In genomic region chr2:38906097-38906496, GRCm38 (mm10) we compare ENCODE assay signal across 14 mouse cellular contexts. TPM values are rescaled to one million over a fixed set of nuclear protein-coding genes. Genes with fewer than 3 reads are reported as not detected.
DNase-seq lines count a peak whose midpoint lies in the region; ATAC-seq and TF ChIP-seq lines count a peak whose summit lies in the region.
"Had no signal": no experiment of that assay in that cellular context is flagged by ENCODE, and none has a peak within 500 bp of the region (broad histone marks: within the 10 kb centered on the region; RNA-seq: fewer than 3 reads in every experiment).

No protein-coding gene starts in this region.

- WGBS in heart, postnatal 0 days: 44% methylated on average over 5 of the region's 5 CpGs
- WGBS in heart, embryonic 12.5 days: 53% methylated on average over 5 of the region's 5 CpGs
- 14% methylated on average over 5 of the region's 5 CpGs for WGBS in cerebellum, adult 2 months

- no peaks in the 10 kb centered on the region for H3K36me3 ChIP-seq in heart, postnatal 0 days (replicated peaks; ENCODE audit: control insufficient read depth, insufficient read depth, low read length)
- peaks cover 3% of the 10 kb centered on the region; the same call in 1 of the 2 replicates for H3K36me3 ChIP-seq in heart, embryonic 12.5 days
- H3K36me3 ChIP-seq: lung, embryonic 15.5 days had no signal

- H3K27ac ChIP-seq in heart, postnatal 0 days (ENCODE audit: low read depth): no peak overlapping the region
- no peak overlapping the region for H3K27ac ChIP-seq in heart, embryonic 12.5 days (ENCODE audit: poor library complexity, severe bottlenecking)
- H3K27ac ChIP-seq in gastrocnemius, adult 2 months: peak overlapping the region; percentile 65
- no peak overlapping the region for H3K27ac ChIP-seq in cerebellum, adult 2 months (ENCODE audit: insufficient read depth, low read length)
- H3K27ac ChIP-seq: limb, embryonic 10.5 days; lung, embryonic 15.5 days had no signal

- ATAC-seq in heart, postnatal 0 days (ENCODE audit: insufficient read depth, low read depth): 0 out of 2 replicates have a peak, but pooled peaks have one; percentile 24
- no peak for ATAC-seq in heart, embryonic 12.5 days (ENCODE audit: insufficient number of reproducible peaks, low FRiP score)
- no peak for ATAC-seq in erythroid progenitor cell, adult 5-6 weeks (replicated peaks; ENCODE audit: low FRiP score, poor library complexity, severe bottlenecking)

- no peak for DNase-seq in heart, postnatal 0 days (ENCODE audit: low spot score)
- DNase-seq in adrenal gland, postnatal 14 days: peak; percentile 45
- DNase-seq in gastrocnemius, adult 2 months: peak; percentile 80
- DNase-seq in left cerebral cortex, postnatal 14 days (ENCODE audit: low spot score in 2 of 2): peak; percentile 25 to 62
- DNase-seq in embryo, embryonic 11 days: no peak
- DNase-seq in cerebellum, adult 2 months: no peak
- DNase-seq: cerebellum, adult 8-10 months; kidney, adult 11 months; thymus, postnatal 25 days had no signal

- no peak for TF ChIP-seq POLR2A in cerebellum, adult 2 months (IDR thresholded peaks at IDR 0.05; ENCODE audit: borderline replicate concordance, insufficient read depth, low read length)

- no peak overlapping the region for H3K4me2 ChIP-seq in heart, postnatal 0 days (ENCODE audit: low read depth, low read length)
- H3K4me2 ChIP-seq in heart, embryonic 12.5 days: no peak overlapping the region
- H3K4me2 ChIP-seq: lung, embryonic 15.5 days had no signal

- no peaks in the 10 kb centered on the region for H3K27me3 ChIP-seq in heart, postnatal 0 days (ENCODE audit: control insufficient read depth, insufficient read depth, low read length)
- no peaks in the 10 kb centered on the region for H3K27me3 ChIP-seq in heart, embryonic 12.5 days (replicated peaks)
- no peaks in the 10 kb centered on the region for H3K27me3 ChIP-seq in cerebellum, adult 2 months (ENCODE audit: control insufficient read depth, insufficient read depth, low read length)
- H3K27me3 ChIP-seq: CH12.LX; lung, embryonic 15.5 days had no signal

- H3K4me1 ChIP-seq in heart, postnatal 0 days (ENCODE audit: control insufficient read depth, insufficient read depth): no peaks in the 10 kb centered on the region
- H3K4me1 ChIP-seq in heart, embryonic 12.5 days (replicated peaks): no peaks in the 10 kb centered on the region
- H3K4me1 ChIP-seq in cerebellum, adult 2 months (ENCODE audit: control insufficient read depth, insufficient read depth, low read length): no peaks in the 10 kb centered on the region
- H3K4me1 ChIP-seq: lung, embryonic 15.5 days had no signal

- no peaks in the 10 kb centered on the region for H3K9me3 ChIP-seq in heart, postnatal 0 days (replicated peaks; ENCODE audit: control insufficient read depth, low read length)
- no peaks in the 10 kb centered on the region for H3K9me3 ChIP-seq in heart, embryonic 12.5 days (replicated peaks)
- H3K9me3 ChIP-seq: limb, embryonic 10.5 days; lung, embryonic 15.5 days had no signal

- TF ChIP-seq EP300 in heart, postnatal 0 days (IDR thresholded peaks at IDR 0.05; ENCODE audit: low read depth): no peak

- no peak for TF ChIP-seq CTCF in heart, postnatal 0 days (IDR thresholded peaks at IDR 0.05; ENCODE audit: low read depth)
- TF ChIP-seq CTCF in gastrocnemius, adult 2 months (IDR thresholded peaks at IDR 0.05): no peak
- no peak for TF ChIP-seq CTCF in cerebellum, adult 2 months (IDR thresholded peaks at IDR 0.05; ENCODE audit: borderline replicate concordance, insufficient read depth, low read depth, low read length)

- no peak overlapping the region for H3K9ac ChIP-seq in heart, postnatal 0 days (replicated peaks; ENCODE audit: low read depth, low read length)
- no peak overlapping the region for H3K9ac ChIP-seq in heart, embryonic 12.5 days
- H3K9ac ChIP-seq: lung, embryonic 15.5 days had no signal

- intact Hi-C loops in gastrocnemius, adult 2 months (cut with DNase I): no loop called here
- intact Hi-C loops in left cerebral cortex, postnatal 14 days (cut with DNase I): no loop called here

- H3K4me3 ChIP-seq in heart, postnatal 0 days (ENCODE audit: low read depth, low read length): no peak overlapping the region
- H3K4me3 ChIP-seq in heart, embryonic 12.5 days: no peak overlapping the region
- no peak overlapping the region; the same call in none of the 2 replicates for H3K4me3 ChIP-seq in gastrocnemius, adult 2 months
- H3K4me3 ChIP-seq in cerebellum, adult 2 months (replicated peaks; ENCODE audit: insufficient read depth, low read depth, low read length): no peak overlapping the region
- H3K4me3 ChIP-seq: limb, embryonic 10.5 days; lung, embryonic 15.5 days had no signal

RNA-seq across cellular contexts. Expression of gene Nr6a1, which starts 21.4 kb away (rescaled TPM):
- 0.99 and 8.7 TPM in 2 replicates for total RNA-seq in heart, postnatal 0 days (2014; rRNA removed; ENCODE audit: low replicate concordance)
- polyA plus RNA-seq in heart, postnatal 0 days (2015; fragmentation: Nextera tagmentation; extraction: Ambion mirVana): 0.21 and 0.31 TPM in 2 replicates
- polyA plus RNA-seq in heart, embryonic 12.5 days (2016; fragmentation: Nextera tagmentation; extraction: Ambion mirVana): 1.2 and 1.3 TPM in 2 replicates
- 4.5 and 7.7 TPM in 2 replicates for total RNA-seq in adrenal gland, postnatal 14 days (2021)
- 1 to 10 TPM; 3.4 to 4.8 TPM for total RNA-seq in gastrocnemius, adult 2 months (2021)
- total RNA-seq in left cerebral cortex, postnatal 14 days (2021): 1 to 10 TPM; 4.7 to 6.2 TPM
- total RNA-seq in erythroid progenitor cell, adult 5-6 weeks (2015; ENCODE audit: low replicate concordance): 0.84 TPM in 1 of 2 replicates, not detected in the other
- total RNA-seq in erythroid progenitor cell, adult 5-6 weeks (2017; ENCODE audit: low replicate concordance): 0.13 TPM in 1 of 2 replicates, not detected in the other
- polyA plus RNA-seq in cerebellum, adult 2 months (2012; rRNA removed): 5.2 and 6.7 TPM in 2 replicates

RNA-seq across cellular contexts. Expression of gene Olfml2a, which starts 25.7 kb away (rescaled TPM):
- 12.7 and 19.5 TPM in 2 replicates for total RNA-seq in heart, postnatal 0 days (2014; rRNA removed; ENCODE audit: low replicate concordance)
- polyA plus RNA-seq in heart, postnatal 0 days (2015; fragmentation: Nextera tagmentation; extraction: Ambion mirVana): 3.3 and 3.4 TPM in 2 replicates
- 6.8 and 8.4 TPM in 2 replicates for polyA plus RNA-seq in heart, embryonic 12.5 days (2016; fragmentation: Nextera tagmentation; extraction: Ambion mirVana)
- total RNA-seq in adrenal gland, postnatal 14 days (2021): 13.5 and 17.8 TPM in 2 replicates
- 1 to 10 TPM; 4.2 to 6.6 TPM for total RNA-seq in gastrocnemius, adult 2 months (2021)
- total RNA-seq in left cerebral cortex, postnatal 14 days (2021): 1 to 10 TPM; 3.5 to 4.0 TPM
- total RNA-seq in erythroid progenitor cell, adult 5-6 weeks (2015; ENCODE audit: low replicate concordance): 1.8 TPM in 1 of 2 replicates, not detected in the other
- not detected in 2 replicates for total RNA-seq in erythroid progenitor cell, adult 5-6 weeks (2017; ENCODE audit: low replicate concordance)
- 0.95 and 1.3 TPM in 2 replicates for polyA plus RNA-seq in cerebellum, adult 2 months (2012; rRNA removed)

Comparison
In these comparisons a context has a peak if more than half of its experiments do, and no peak if none do; other contexts are left out.
1. DNase-seq: peak in adrenal gland, postnatal 14 days (single experiment), gastrocnemius, adult 2 months (single experiment) and left cerebral cortex, postnatal 14 days (2 of 2); none in heart, postnatal 0 days (single experiment), embryo, embryonic 11 days (single experiment) and cerebellum, adult 2 months (0 of 2).